Mouse (Mus musculus) megakaryocyte, embryonic 14.5 days (primary cell): ENCODE measurements around the gene Vamp5. TPM values are rescaled to one million over a fixed set of nuclear protein-coding genes. Genes with fewer than 3 reads are reported as not detected.

Experiments
- H3K27me3 ChIP-seq: replicated peaks from 2 replicates; pipeline ENCODE3; 2012; ENCODE audit warnings: inconsistent platforms
- H3K36me3 ChIP-seq: replicated peaks from 2 replicates; pipeline ENCODE3; 2012; ENCODE audit warnings: low read length, inconsistent platforms, mixed read lengths
- H3K4me1 ChIP-seq: 2 replicates; pipeline ENCODE4 v1.6.1; 2012; ENCODE audit warnings: inconsistent platforms
- H3K4me3 ChIP-seq: replicated peaks from 2 replicates; pipeline ENCODE3; 2012; ENCODE audit warnings: moderate library complexity, mild to moderate bottlenecking, inconsistent platforms
- H3K9me3 ChIP-seq: 2 replicates; pipeline ENCODE4 v1.6.1; 2012; ENCODE audit warnings: inconsistent platforms
- FLI1 ChIP-seq: IDR thresholded peaks from 2 replicates; pipeline ENCODE4 v1.6.1; 2012; ENCODE audit warnings: low read length, inconsistent platforms, mixed read lengths
- GATA1 ChIP-seq: IDR thresholded peaks from 3 replicates; pipeline ENCODE4 v1.6.1; 2012; ENCODE audit warnings: mixed read lengths, low read length, inconsistent platforms, borderline replicate concordance
- polyA plus RNA-seq: library from polyadenylated mRNA; stranded (reverse); fragments of >175 nt; gene quantifications from 2 replicates; pipeline ENCODE4 v1.2.3, GENCODE M21; 2012; ENCODE audit warnings: low replicate concordance; ENCODE audit not compliant: insufficient read depth

Vamp5 gene
- polyA plus RNA-seq, 1 experiment = 61.7 TPM

- H3K4me1 ChIP-seq = peaks cover 63% of the 10 kb centered on the region
- H3K9me3 ChIP-seq = no peaks in the 10 kb centered on the region
- H3K4me3 ChIP-seq = peak within 1 kb of the TSS; percentile 99
- no peaks in the 10 kb centered on the region for H3K27me3 ChIP-seq
- TF ChIP-seq GATA1 = no peak
- no peak for TF ChIP-seq FLI1
- H3K36me3 ChIP-seq = peaks cover 34% of the 10 kb centered on the region
Measured at GRCm38 (mm10) chr6:72414076-72414756, 33.9 kb upstream of the Vamp5 start, which contains the start of gene Ggcx. Ggcx (plus strand) TSS chr6:72414308.

- TF ChIP-seq GATA1 (no peak), FLI1 (no peak)
- Histone ChIP-seq H3K4me3 (peak overlapping the region; percentile 76), H3K36me3 (peaks cover 6% of the 10 kb centered on the region), H3K27me3 (no peaks in the 10 kb centered on the region), H3K4me1 (peaks cover 51% of the 10 kb centered on the region), H3K9me3 (no peaks in the 10 kb centered on the region)
Measured at GRCm38 (mm10) chr6:72410518-72410917, 30.2 kb upstream of the Vamp5 start.

GRCm38 (mm10) chr6:72410003-72410402 is 29.7 kb upstream of the Vamp5 start:
- H3K27me3 ChIP-seq = no peaks in the 10 kb centered on the region
- peaks cover 51% of the 10 kb centered on the region for H3K4me1 ChIP-seq
- H3K9me3 ChIP-seq = no peaks in the 10 kb centered on the region
- TF ChIP-seq GATA1 (no peak), FLI1 (no peak)
- H3K36me3 ChIP-seq = peaks cover 10% of the 10 kb centered on the region
- no peak overlapping the region for H3K4me3 ChIP-seq

GRCm38 (mm10) chr6:72409567-72409966 is 29.3 kb upstream of the Vamp5 start:
- H3K9me3 ChIP-seq = no peaks in the 10 kb centered on the region
- no peak for TF ChIP-seq FLI1
- peaks cover 48% of the 10 kb centered on the region for H3K4me1 ChIP-seq
- peaks cover 12% of the 10 kb centered on the region for H3K36me3 ChIP-seq
- no peak overlapping the region for H3K4me3 ChIP-seq
- H3K27me3 ChIP-seq = no peaks in the 10 kb centered on the region

GRCm38 (mm10) chr6:72407119-72407518 is 26.9 kb upstream of the Vamp5 start:
- Histone ChIP-seq H3K36me3 (peaks cover 12% of the 10 kb centered on the region), H3K27me3 (no peaks in the 10 kb centered on the region), H3K4me1 (peaks cover 44% of the 10 kb centered on the region), H3K9me3 (no peaks in the 10 kb centered on the region), H3K4me3 (no peak overlapping the region)
- TF ChIP-seq FLI1 (no peak), GATA1 (no peak)

- H3K36me3 ChIP-seq = peaks cover 12% of the 10 kb centered on the region
- H3K4me1 ChIP-seq = peaks cover 48% of the 10 kb centered on the region
- no peak overlapping the region for H3K4me3 ChIP-seq
- H3K27me3 ChIP-seq = no peaks in the 10 kb centered on the region
- no peaks in the 10 kb centered on the region for H3K9me3 ChIP-seq
- TF ChIP-seq GATA1 (no peak), FLI1 (no peak)
Measured at GRCm38 (mm10) chr6:72405356-72405755, 25.1 kb upstream of the Vamp5 start.

GRCm38 (mm10) chr6:72401875-72402274 is 21.6 kb upstream of the Vamp5 start:
- Histone ChIP-seq H3K4me1 (peaks cover 72% of the 10 kb centered on the region), H3K9me3 (no peaks in the 10 kb centered on the region), H3K27me3 (no peaks in the 10 kb centered on the region), H3K36me3 (peaks cover 21% of the 10 kb centered on the region), H3K4me3 (no peak overlapping the region)
- TF ChIP-seq FLI1 = no peak
- no peak for TF ChIP-seq GATA1

GRCm38 (mm10) chr6:72399967-72400366 is 19.7 kb upstream of the Vamp5 start:
- Histone ChIP-seq H3K36me3 (peaks cover 31% of the 10 kb centered on the region), H3K4me1 (peaks cover 71% of the 10 kb centered on the region), H3K27me3 (no peaks in the 10 kb centered on the region), H3K9me3 (no peaks in the 10 kb centered on the region), H3K4me3 (no peak overlapping the region)
- TF ChIP-seq FLI1 (no peak), GATA1 (no peak)

GRCm38 (mm10) chr6:72396837-72397251 is 16.6 kb upstream of the Vamp5 start:
- Histone ChIP-seq H3K27me3 (no peaks in the 10 kb centered on the region), H3K4me3 (no peak overlapping the region), H3K9me3 (no peaks in the 10 kb centered on the region), H3K4me1 (peaks cover 92% of the 10 kb centered on the region), H3K36me3 (peaks cover 55% of the 10 kb centered on the region)
- TF ChIP-seq FLI1 = no peak
- TF ChIP-seq GATA1 = no peak

- peaks cover 61% of the 10 kb centered on the region for H3K36me3 ChIP-seq
- H3K4me3 ChIP-seq = peak overlapping the region; percentile 80
- no peaks in the 10 kb centered on the region for H3K9me3 ChIP-seq
- TF ChIP-seq FLI1 (no peak), GATA1 (no peak)
- H3K27me3 ChIP-seq = no peaks in the 10 kb centered on the region
- H3K4me1 ChIP-seq = peaks cover 83% of the 10 kb centered on the region
Measured at GRCm38 (mm10) chr6:72392341-72392740, 12.1 kb upstream of the Vamp5 start.
